Mouse (Mus musculus): ENCODE measurements at regions not wholly inside any gene's neighbourhood (a gene's known extent, or its start where the extent isn't known, plus 50 kb on each side); places are given as distances from the start of the nearest gene placed in this dataset.

GRCm38 (mm10) chr7:40842344-40842992 is 55.7 kb upstream of the Vstm2b start:
- Histone ChIP-seq H3K36me3 (replicated peaks; ENCODE audit: control insufficient read depth, insufficient read depth, low read length) (no peaks in the 10 kb centered on the region), H3K4me1 (ENCODE audit: control insufficient read depth, insufficient read depth) (no peaks in the 10 kb centered on the region), H3K27me3 (ENCODE audit: control insufficient read depth, insufficient read depth, low read length) (no peaks in the 10 kb centered on the region), H3K9ac (replicated peaks; ENCODE audit: low read depth, low read length) (no peak overlapping the region), H3K27ac (ENCODE audit: low read depth) (no peak overlapping the region), H3K4me3 (ENCODE audit: low read depth, low read length) (no peak overlapping the region), H3K9me3 (replicated peaks; ENCODE audit: control insufficient read depth, low read length) (no peaks in the 10 kb centered on the region), H3K4me2 (ENCODE audit: low read depth, low read length) (no peak overlapping the region)
- ATAC-seq (ENCODE audit: insufficient read depth, low read depth) (no peak), DNase-seq (ENCODE audit: low spot score) (no peak)
- 67% methylated on average over 8 of the region's 8 CpGs for WGBS
- TF ChIP-seq CTCF (IDR thresholded peaks at IDR 0.05; ENCODE audit: low read depth): no peak
- no peak for TF ChIP-seq EP300 (IDR thresholded peaks at IDR 0.05; ENCODE audit: low read depth)

GRCm38 (mm10) chr7:40846512-40846911 is 51.6 kb upstream of the Vstm2b start:
- Histone ChIP-seq H3K4me3 (ENCODE audit: low read depth, low read length) (no peak overlapping the region), H3K4me1 (ENCODE audit: control insufficient read depth, insufficient read depth) (no peaks in the 10 kb centered on the region), H3K27ac (ENCODE audit: low read depth) (no peak overlapping the region), H3K36me3 (replicated peaks; ENCODE audit: control insufficient read depth, insufficient read depth, low read length) (no peaks in the 10 kb centered on the region), H3K9me3 (replicated peaks; ENCODE audit: control insufficient read depth, low read length) (no peaks in the 10 kb centered on the region), H3K27me3 (ENCODE audit: control insufficient read depth, insufficient read depth, low read length) (no peaks in the 10 kb centered on the region), H3K4me2 (ENCODE audit: low read depth, low read length) (no peak overlapping the region), H3K9ac (replicated peaks; ENCODE audit: low read depth, low read length) (no peak overlapping the region)
- ATAC-seq (ENCODE audit: insufficient read depth, low read depth): no peak
- 64% methylated on average over 6 of the region's 6 CpGs for WGBS
- DNase-seq (ENCODE audit: low spot score): no peak
- TF ChIP-seq CTCF (IDR thresholded peaks at IDR 0.05; ENCODE audit: low read depth) (no peak), EP300 (IDR thresholded peaks at IDR 0.05; ENCODE audit: low read depth) (no peak)

Measured in heart, postnatal 0 days (tissue).